Mouse (Mus musculus) left cerebral cortex, adult 18-20 months (tissue): Measurements from ENCODE around the gene Apba1. TPM values are rescaled to one million over a fixed set of nuclear protein-coding genes. Genes with fewer than 3 reads are reported as not detected.

Source experiments
- DNase-seq, 2 experiments: peaks; one replicate each; pipeline ENCODE4 v3.0.0; 2021 to 2022; ENCODE audit warnings: low spot score in 2 of 2, mixed read lengths in 1 of 2
- total RNA-seq, 2 experiments: library from RNA; stranded (reverse); gene quantifications; 2 replicates each; pipeline ENCODE4 v1.2.3; 2021

Apba1 gene
- total RNA-seq, 2 experiments from 2014 or later, result 125 to 137 TPM

- DNase-seq, result no peak
These were observed 209.6 kb downstream of the Apba1 start for GRCm38 (mm10) chr19:23968125-23968861.

GRCm38 (mm10) chr19:23968862-23969225 lies 210.2 kb downstream of the Apba1 start:
- no peak for DNase-seq

- DNase-seq, result no peak
These were observed 211.7 kb downstream of the Apba1 start for GRCm38 (mm10) chr19:23970374-23970773.

- no peak for DNase-seq
These were observed 212.7 kb downstream of the Apba1 start for GRCm38 (mm10) chr19:23971391-23971790.

GRCm38 (mm10) chr19:23972881-23973649 lies 214.4 kb downstream of the Apba1 start:
- no peak for DNase-seq

- DNase-seq, result no peak
These were observed 219.3 kb downstream of the Apba1 start for GRCm38 (mm10) chr19:23977901-23978443.

- peak; percentile 56 to 71 for DNase-seq
These were observed 221.9 kb downstream of the Apba1 start for GRCm38 (mm10) chr19:23980598-23980997.

GRCm38 (mm10) chr19:23984186-23984585 lies 225.5 kb downstream of the Apba1 start:
- DNase-seq, result no peak

- no peak for DNase-seq
These were observed 228.6 kb downstream of the Apba1 start for GRCm38 (mm10) chr19:23987291-23987690.

GRCm38 (mm10) chr19:23988166-23988565 lies 229.5 kb downstream of the Apba1 start:
- no peak for DNase-seq

GRCm38 (mm10) chr19:23995766-23996399 lies 237.2 kb downstream of the Apba1 start:
- DNase-seq, result no peak

Other genes starting within 250 kb of the Apba1 start
- 1 to 10 TPM; 1.2 to 1.7 TPM for gene 1700028P14Rik, start 106.1 kb upstream of the Apba1 start, total RNA-seq
- 10 to 100 TPM; 39.2 to 40.5 TPM for gene Ptar1, start 71.5 kb upstream of the Apba1 start, total RNA-seq